Mouse (Mus musculus) left cerebral cortex, adult 8-10 months (tissue): ENCODE results near the gene Katnal1. TPM values are rescaled to one million over a fixed set of nuclear protein-coding genes. Genes with fewer than 3 reads are reported as not detected.

ENCODE experiments used
- DNase-seq, 2 experiments: peaks; one replicate each; pipeline ENCODE4 v3.0.0; 2022; ENCODE audit warnings: low spot score in 2 of 2
- total RNA-seq, 4 experiments: library from RNA; stranded (reverse); gene quantifications; 2 replicates each; pipeline ENCODE4 v1.2.4; 2022

The Katnal1 gene
- total RNA-seq, 4 experiments from 2014 or later: 64.2 to 80.1 (median 70.7) TPM

GRCm38 (mm10) chr5:148885821-148886609 lies 43.1 kb downstream of the Katnal1 start:
- no peak for DNase-seq

- DNase-seq: no peak
Measured at GRCm38 (mm10) chr5:148883671-148884070, 45.4 kb downstream of the Katnal1 start.

GRCm38 (mm10) chr5:148879218-148879617 lies 49.9 kb downstream of the Katnal1 start:
- DNase-seq: no peak

GRCm38 (mm10) chr5:148873116-148873515 lies 56.0 kb downstream of the Katnal1 start:
- DNase-seq: no peak

DNA sequence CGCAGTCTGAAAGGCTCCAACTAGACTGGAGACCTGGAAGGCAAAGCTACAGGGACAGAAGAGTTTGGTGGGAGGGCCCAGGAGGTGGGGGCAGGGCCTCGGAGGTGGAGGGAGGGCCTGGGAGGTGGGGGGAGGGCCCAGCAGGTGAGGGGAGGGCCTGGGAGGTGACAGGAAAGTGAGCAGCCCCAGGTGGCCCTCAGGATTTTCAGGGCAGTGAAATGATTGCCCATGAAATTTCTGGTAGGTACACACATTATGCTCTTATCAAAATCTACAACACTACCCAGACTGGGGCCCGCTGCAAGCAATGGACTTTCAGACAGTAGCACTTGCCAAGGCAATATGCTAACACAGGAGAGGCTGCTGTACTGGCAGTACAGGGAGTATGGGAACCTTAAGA lies 59.5 kb downstream of the Katnal1 start:
- DNase-seq: no peak

GRCm38 (mm10) chr5:148867766-148868165 lies 61.4 kb downstream of the Katnal1 start:
- no peak for DNase-seq

GRCm38 (mm10) chr5:148867171-148867570 lies 61.9 kb downstream of the Katnal1 start:
- DNase-seq: no peak

- no peak for DNase-seq
Measured at GRCm38 (mm10) chr5:148866571-148866970, 62.5 kb downstream of the Katnal1 start.

GRCm38 (mm10) chr5:148863409-148863808 lies 65.7 kb downstream of the Katnal1 start:
- DNase-seq: no peak

DNA sequence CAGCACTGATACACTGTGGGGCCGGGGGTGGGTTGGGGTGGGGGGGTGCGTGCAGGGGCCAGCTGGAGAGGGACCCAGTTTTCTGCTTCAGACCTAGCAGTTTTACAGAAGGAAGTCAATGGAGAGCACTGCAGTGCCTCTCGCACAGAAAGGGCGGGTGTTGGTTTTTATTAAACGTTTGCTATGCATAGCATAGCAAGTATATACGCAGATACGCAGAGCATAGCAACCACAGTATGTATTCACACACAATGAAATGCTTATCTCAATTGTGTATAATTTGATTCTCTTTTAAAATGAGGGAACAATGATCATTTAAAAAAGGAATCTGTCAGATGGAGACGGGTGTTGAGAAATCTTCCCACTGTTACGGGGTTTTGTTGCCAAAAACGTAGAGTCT lies 66.3 kb downstream of the Katnal1 start:
- DNase-seq: no peak

- DNase-seq: no peak
Measured at GRCm38 (mm10) chr5:148862136-148862535, 67.0 kb downstream of the Katnal1 start.

- no peak for DNase-seq
Measured at GRCm38 (mm10) chr5:148857522-148857921, 71.6 kb downstream of the Katnal1 start.

- no peak for DNase-seq
Measured at GRCm38 (mm10) chr5:148855047-148855446, 74.1 kb downstream of the Katnal1 start.

GRCm38 (mm10) chr5:148854166-148854565 lies 75.0 kb downstream of the Katnal1 start:
- DNase-seq: peak in 1 of 2 experiments; percentile 19

DNA sequence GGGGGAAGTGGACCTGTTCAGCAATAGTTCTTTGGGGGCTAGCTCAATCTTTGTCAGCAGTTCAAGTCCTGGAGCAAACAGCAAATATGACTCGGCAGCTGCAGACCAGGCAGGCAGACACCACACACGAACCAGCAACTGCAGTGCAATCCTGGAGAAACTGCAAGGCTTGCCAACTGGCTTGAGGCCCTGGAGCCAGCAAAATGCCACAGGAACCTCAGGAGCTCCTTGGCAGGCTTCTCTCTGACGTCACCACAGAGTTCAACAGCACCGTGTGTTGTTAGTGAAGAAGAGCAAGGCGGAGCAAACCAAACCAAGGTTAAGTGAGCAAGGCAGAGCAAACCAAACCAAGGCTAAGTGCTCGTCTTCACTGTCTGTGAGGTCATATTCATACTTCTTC lies 79.6 kb downstream of the Katnal1 start:
- no peak for DNase-seq

DNA sequence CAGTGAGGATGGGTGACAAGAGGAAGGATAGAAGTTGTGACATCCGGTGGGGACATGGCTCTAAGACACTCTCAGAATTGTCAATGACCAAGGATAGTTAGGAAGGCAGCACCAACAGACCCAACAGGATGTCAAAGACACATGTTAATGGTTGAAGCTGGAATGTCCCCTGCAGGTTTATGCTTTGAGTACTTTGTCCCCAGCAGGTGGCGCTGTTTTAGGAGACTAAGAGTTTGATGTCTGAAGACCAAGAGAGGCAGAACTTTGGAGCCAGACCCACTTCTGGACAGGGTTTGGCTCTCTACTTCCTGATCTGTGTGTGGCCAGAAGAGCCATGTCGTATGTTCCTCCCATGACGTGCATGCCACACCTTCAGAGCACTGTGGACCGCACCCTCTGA lies 82.1 kb downstream of the Katnal1 start:
- no peak for DNase-seq

- no peak for DNase-seq
Measured at GRCm38 (mm10) chr5:148837069-148837468, 92.1 kb downstream of the Katnal1 start.

- DNase-seq: peak; percentile 22 to 55
Measured at GRCm38 (mm10) chr5:148831596-148832257, 97.4 kb downstream of the Katnal1 start.

DNA sequence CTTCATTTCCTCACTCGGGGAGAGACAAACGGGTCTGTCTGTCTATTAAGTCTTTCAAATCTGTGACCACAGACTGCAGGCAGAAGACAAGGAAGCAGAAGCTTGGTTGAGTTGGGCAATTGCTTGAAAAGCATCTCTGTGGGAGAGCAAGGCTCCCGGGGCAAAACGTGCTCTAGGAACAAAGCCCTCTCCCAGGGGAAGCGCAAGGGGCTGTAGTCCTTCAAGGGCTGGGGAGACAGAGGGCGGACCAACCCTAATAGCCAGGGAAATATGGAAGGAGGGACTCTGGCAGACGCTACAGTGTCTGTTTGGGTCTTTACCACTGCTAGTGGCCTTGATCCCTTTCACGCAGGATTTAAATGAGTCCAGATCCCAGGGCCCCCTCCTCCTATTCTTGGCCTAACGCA lies 98.0 kb downstream of the Katnal1 start:
- no peak for DNase-seq

- no peak for DNase-seq
Measured at GRCm38 (mm10) chr5:148825732-148826131, 103.4 kb downstream of the Katnal1 start.

- no peak for DNase-seq
Measured at GRCm38 (mm10) chr5:148822772-148823171, 106.3 kb downstream of the Katnal1 start.
